Mouse (Mus musculus): ENCODE measurements around the gene Rnase11. TPM values are rescaled to one million over a fixed set of nuclear protein-coding genes. Genes with fewer than 3 reads are reported as not detected.
A peak's percentile ranks its signal among the peaks of the same experiment; 100 is the strongest.

Gene Rnase11
- polyA plus RNA-seq, 1 experiment from 2014 or later = not detected

DNA sequence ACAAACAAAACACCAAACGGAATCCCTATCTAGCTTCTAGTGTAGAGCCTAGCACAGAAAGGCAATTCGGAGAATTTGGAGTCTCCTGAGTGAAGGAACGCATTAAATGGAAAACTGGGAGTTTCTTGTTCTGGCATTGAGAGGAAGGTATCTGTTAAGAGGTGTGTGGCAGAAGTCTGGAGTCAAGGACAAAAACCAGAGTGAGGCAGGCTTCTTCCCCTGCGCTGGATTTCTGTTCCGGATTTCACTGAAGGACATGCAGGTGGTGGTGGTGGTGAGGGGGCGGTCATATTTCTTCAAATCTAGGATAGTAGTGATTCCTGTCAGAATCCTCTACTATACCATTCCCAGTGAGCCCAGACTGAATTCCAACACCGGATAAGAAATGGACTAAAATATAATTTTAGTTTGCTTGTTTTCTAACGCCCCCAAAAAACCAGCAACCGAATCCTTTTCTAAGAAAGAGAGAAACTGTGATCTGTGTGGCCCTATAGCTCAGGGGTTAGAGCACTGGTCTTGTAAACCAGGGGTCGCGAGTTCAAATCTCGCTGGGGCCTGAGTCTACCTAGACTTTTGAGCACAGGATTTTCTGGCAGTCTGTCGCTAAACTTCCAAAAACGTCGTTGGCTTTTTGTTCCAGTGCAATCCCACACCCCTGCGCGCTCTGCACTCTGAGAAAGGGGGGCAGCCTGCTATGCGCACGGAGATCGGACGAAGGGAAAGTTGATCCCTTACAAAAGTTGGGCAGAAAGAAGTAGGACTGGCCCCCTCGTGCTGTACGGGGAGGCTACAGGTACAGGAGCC lies 38.4 kb upstream of the Rnase11 start:
- H3K27ac ChIP-seq (ENCODE audit: low read depth) = peak overlapping the region; percentile 84
- no peak for TF ChIP-seq CTCF (IDR thresholded peaks at IDR 0.05; ENCODE audit: low read depth)
- no peaks in the 10 kb centered on the region for H3K9me3 ChIP-seq (ENCODE audit: low read depth, low read length)
- no peaks in the 10 kb centered on the region for H3K27me3 ChIP-seq (ENCODE audit: insufficient read depth, low read length)
- no peaks in the 10 kb centered on the region for H3K36me3 ChIP-seq (ENCODE audit: insufficient read depth)
- peak overlapping the region; percentile 59 for H3K4me3 ChIP-seq (ENCODE audit: low read depth, low read length)
- H3K4me2 ChIP-seq = peak overlapping the region; percentile 82
- peak overlapping the region; percentile 59 for H3K9ac ChIP-seq
- H3K4me1 ChIP-seq (ENCODE audit: insufficient read depth) = 0 out of 2 replicates have a peak, but pooled peaks cover 8% of the 10 kb centered on the region
- peak; percentile 18 for ATAC-seq (ENCODE audit: insufficient read depth)
- peak; percentile 93 for DNase-seq
- under 1% methylated on average over 23 of the region's 23 CpGs for WGBS

DNA sequence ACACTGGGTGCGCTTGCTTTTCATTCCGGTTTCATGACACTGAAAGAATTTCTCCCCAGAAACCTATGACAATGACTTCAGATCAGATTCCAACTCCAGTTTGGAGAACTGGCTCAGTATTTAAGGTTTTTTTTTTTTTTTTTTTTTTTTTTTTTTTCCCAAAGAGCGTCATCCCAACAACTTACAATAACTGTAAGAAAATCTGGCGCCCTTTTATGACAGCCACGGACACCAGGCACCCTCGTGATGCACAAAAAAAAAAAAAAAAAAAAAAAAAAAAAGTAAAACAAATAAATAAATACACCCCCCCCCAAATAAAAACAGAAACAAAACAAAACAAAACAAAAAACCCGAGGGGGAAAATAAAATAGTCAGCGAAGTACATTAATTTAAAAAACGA lies 37.8 kb upstream of the Rnase11 start:
- Histone ChIP-seq H3K9me3 (ENCODE audit: low read depth, low read length) (no peaks in the 10 kb centered on the region), H3K9ac (peak overlapping the region; percentile 52), H3K4me1 (ENCODE audit: insufficient read depth) (0 out of 2 replicates have a peak, but pooled peaks cover 8% of the 10 kb centered on the region), H3K27ac (ENCODE audit: low read depth) (0 out of 2 replicates have a peak overlapping the region, but pooled peaks have one; percentile 46), H3K4me3 (ENCODE audit: low read depth, low read length) (peak overlapping the region; percentile 59), H3K36me3 (ENCODE audit: insufficient read depth) (no peaks in the 10 kb centered on the region), H3K27me3 (ENCODE audit: insufficient read depth, low read length) (no peaks in the 10 kb centered on the region), H3K4me2 (peak overlapping the region; percentile 82)
- DNase-seq (peak; percentile 62), ATAC-seq (ENCODE audit: insufficient read depth) (no peak)
- 7% methylated on average over 9 of the region's 9 CpGs for WGBS
- no peak for TF ChIP-seq CTCF (IDR thresholded peaks at IDR 0.05; ENCODE audit: low read depth)

DNA sequence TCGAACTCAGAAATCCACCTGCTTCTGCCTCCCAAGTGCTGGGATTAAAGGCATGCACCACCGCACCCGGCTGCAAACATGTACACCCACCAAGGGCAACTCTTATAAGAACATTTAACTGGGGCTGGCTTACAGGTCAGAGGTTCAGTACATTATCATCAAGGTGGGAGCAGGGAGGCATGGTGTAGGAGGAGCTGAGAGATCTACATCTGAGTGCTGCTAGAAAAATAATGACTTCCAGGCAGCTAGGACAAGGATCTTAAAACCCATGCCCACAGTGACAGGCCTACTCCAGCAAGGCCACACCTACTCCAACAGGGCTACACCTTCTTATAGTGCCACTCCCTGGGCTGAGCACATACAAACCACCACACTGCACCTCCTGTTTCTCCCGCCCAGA lies 35.9 kb upstream of the Rnase11 start:
- no peak overlapping the region for H3K9ac ChIP-seq
- ATAC-seq (ENCODE audit: insufficient read depth) (no peak), DNase-seq (no peak)
- 76% methylated on average over 4 of the region's 4 CpGs for WGBS
- no peaks in the 10 kb centered on the region for H3K9me3 ChIP-seq (ENCODE audit: low read depth, low read length)
- no peak overlapping the region for H3K27ac ChIP-seq (ENCODE audit: low read depth)
- H3K27me3 ChIP-seq (ENCODE audit: insufficient read depth, low read length) = no peaks in the 10 kb centered on the region
- no peak overlapping the region for H3K4me3 ChIP-seq (ENCODE audit: low read depth, low read length)
- no peak overlapping the region for H3K4me2 ChIP-seq
- H3K36me3 ChIP-seq (ENCODE audit: insufficient read depth) = no peaks in the 10 kb centered on the region
- peaks cover 4% of the 10 kb centered on the region; the same call in 1 of the 2 replicates for H3K4me1 ChIP-seq (ENCODE audit: insufficient read depth)
- TF ChIP-seq CTCF (IDR thresholded peaks at IDR 0.05; ENCODE audit: low read depth) = no peak

DNA sequence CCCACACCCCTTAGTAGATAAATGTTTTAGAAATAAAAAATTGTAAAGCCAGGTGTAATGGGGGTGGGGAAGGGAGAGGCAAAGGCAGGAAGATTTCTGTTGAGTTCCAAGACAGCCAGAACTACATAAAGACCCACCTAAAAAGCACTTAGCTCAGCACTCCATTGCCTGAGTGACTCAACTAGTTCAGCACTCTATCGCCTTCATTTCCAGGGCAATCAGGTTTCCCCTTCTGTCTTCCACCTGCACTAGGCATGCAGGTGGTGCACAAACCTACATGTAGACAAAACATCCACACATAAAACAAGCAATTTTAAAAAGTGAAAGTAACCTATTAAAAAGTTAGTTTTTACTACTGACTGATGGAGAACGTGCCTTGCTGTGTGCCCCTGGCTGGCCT lies 35.1 kb upstream of the Rnase11 start:
- WGBS = 78% methylated on average over 2 of the region's 2 CpGs
- Histone ChIP-seq H3K9me3 (ENCODE audit: low read depth, low read length) (no peaks in the 10 kb centered on the region), H3K4me2 (no peak overlapping the region)

DNA sequence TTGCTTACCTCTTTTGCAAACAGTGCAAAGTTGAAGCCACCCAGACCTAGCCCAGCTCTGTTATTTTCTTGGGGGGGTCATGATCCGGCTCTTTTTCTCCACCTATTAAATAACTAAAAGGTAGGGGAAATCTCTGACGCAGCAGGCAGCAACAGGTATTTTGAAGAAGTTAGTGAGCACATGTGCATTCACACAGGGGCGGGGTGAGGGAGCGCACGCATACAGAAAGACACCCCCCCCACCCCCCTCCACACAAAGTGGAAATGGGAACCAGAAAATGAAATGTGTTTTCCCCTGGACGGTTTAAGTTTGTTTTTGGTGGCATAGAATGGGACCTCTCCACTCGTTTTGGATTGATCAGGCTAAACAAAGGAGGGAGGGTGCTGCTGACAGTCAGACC lies 33.8 kb upstream of the Rnase11 start:
- H3K9me3 ChIP-seq (ENCODE audit: low read depth, low read length) = no peaks in the 10 kb centered on the region
- H3K4me2 ChIP-seq = peak overlapping the region; percentile 73
- no peak for TF ChIP-seq CTCF (IDR thresholded peaks at IDR 0.05; ENCODE audit: low read depth)
- peak overlapping the region; percentile 57 for H3K4me3 ChIP-seq (ENCODE audit: low read depth, low read length)
- no peak overlapping the region for H3K27ac ChIP-seq (ENCODE audit: low read depth)
- 7% methylated on average over 7 of the region's 7 CpGs for WGBS
- DNase-seq (no peak), ATAC-seq (ENCODE audit: insufficient read depth) (no peak)
- peaks cover 4% of the 10 kb centered on the region; the same call in 1 of the 2 replicates for H3K4me1 ChIP-seq (ENCODE audit: insufficient read depth)
- H3K27me3 ChIP-seq (ENCODE audit: insufficient read depth, low read length) = no peaks in the 10 kb centered on the region
- H3K9ac ChIP-seq = no peak overlapping the region
- no peaks in the 10 kb centered on the region for H3K36me3 ChIP-seq (ENCODE audit: insufficient read depth)

More for the DNA sequence above, 35.1 kb upstream of the Rnase11 start:
- TF ChIP-seq CTCF (IDR thresholded peaks at IDR 0.05; ENCODE audit: low read depth) = no peak
- no peak for DNase-seq
- H3K4me1 ChIP-seq (ENCODE audit: insufficient read depth) = peaks cover 4% of the 10 kb centered on the region; the same call in 1 of the 2 replicates
- H3K4me3 ChIP-seq (ENCODE audit: low read depth, low read length) = no peak overlapping the region
- no peak overlapping the region for H3K27ac ChIP-seq (ENCODE audit: low read depth)
- no peak for ATAC-seq (ENCODE audit: insufficient read depth)
- H3K36me3 ChIP-seq (ENCODE audit: insufficient read depth) = no peaks in the 10 kb centered on the region
- no peak overlapping the region for H3K9ac ChIP-seq
- no peaks in the 10 kb centered on the region for H3K27me3 ChIP-seq (ENCODE audit: insufficient read depth, low read length)

DNA sequence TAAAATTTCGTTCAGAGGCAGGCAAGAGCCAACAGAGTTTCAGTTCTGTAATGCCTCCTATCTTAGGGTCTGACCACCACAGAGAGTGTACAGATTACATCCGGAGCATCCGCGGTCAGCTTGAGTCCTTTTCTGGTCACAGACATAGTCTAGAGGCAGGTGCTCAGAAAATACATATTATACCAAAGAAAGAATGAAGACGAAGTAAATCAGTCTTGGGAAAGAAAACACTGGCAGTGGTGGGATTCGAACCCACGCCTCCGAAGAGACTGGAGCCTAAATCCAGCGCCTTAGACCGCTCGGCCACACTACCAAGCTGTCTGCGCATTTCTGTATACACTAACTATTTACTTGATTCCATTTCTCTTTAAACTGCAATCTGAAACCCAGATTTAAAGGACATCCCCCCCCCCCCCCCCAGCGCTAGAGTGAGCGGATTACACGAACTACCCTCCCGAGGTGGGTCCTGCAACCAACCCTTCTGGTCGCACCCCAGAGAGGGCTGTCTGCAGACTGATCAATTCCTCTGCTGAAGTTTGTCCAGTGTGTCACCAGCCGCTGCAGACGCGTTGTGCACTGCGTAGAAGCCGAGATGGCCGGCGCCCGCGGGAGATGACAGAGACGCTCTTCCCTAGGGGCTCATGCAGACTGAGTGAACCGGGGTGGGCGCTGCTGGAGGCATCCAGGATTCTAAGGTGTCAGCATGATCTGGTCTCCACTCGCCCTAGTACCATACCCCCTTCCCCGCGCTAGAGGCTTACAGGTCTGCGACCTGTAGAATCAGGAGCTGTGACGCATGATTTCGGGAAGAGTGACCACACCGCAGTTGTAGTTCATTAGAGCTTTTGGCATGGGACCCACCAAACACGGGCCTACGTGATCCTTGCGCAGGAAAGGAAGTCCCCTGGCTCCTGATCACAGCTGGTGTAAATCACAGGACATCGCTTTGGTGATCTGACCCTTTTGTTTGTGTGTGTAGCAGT lies 32.9 kb upstream of the Rnase11 start:
- H3K27me3 ChIP-seq (ENCODE audit: insufficient read depth, low read length) = no peaks in the 10 kb centered on the region
- WGBS = 3% methylated on average over 40 of the region's 40 CpGs
- peak; percentile 81 for ATAC-seq (ENCODE audit: insufficient read depth)
- peak overlapping the region; percentile 57 for H3K4me3 ChIP-seq (ENCODE audit: low read depth, low read length)
- no peak overlapping the region for H3K27ac ChIP-seq (ENCODE audit: low read depth)
- no peak for TF ChIP-seq CTCF (IDR thresholded peaks at IDR 0.05; ENCODE audit: low read depth)
- peak overlapping the region; percentile 49 for H3K9ac ChIP-seq
- peak; percentile 89 for DNase-seq
- no peaks in the 10 kb centered on the region for H3K36me3 ChIP-seq (ENCODE audit: insufficient read depth)
- H3K9me3 ChIP-seq (ENCODE audit: low read depth, low read length) = no peaks in the 10 kb centered on the region
- peaks cover 4% of the 10 kb centered on the region; the same call in 1 of the 2 replicates for H3K4me1 ChIP-seq (ENCODE audit: insufficient read depth)
- H3K4me2 ChIP-seq = peak overlapping the region; percentile 73

Measured in lung, embryonic 14.5 days (tissue).